In genomic region chr16:24347582-24348411, GRCm38 (mm10) we compare ENCODE assay signal across 8 mouse cellular contexts. TPM values are rescaled to one million over a fixed set of nuclear protein-coding genes. Genes with fewer than 3 reads are reported as not detected.
A peak's percentile ranks its signal among the peaks of the same experiment; 100 is the strongest.
DNase-seq lines count a peak whose midpoint lies in the region; ATAC-seq lines count a peak whose summit lies in the region.

No protein-coding gene starts in this region.

- no peak overlapping the region for H3K9ac ChIP-seq in forebrain, embryonic 14.5 days (ENCODE audit: low read length)
- H3K9ac ChIP-seq in forebrain, embryonic 11.5 days (ENCODE audit: low read length): no peak overlapping the region
- no peak overlapping the region for H3K9ac ChIP-seq in kidney, embryonic 15.5 days

- 0 out of 2 replicates have a peak overlapping the region, but pooled peaks have one; percentile 8 for H3K4me2 ChIP-seq in forebrain, embryonic 14.5 days (ENCODE audit: low read length)
- H3K4me2 ChIP-seq in forebrain, embryonic 11.5 days (ENCODE audit: low read depth, low read length, severe bottlenecking): no peak overlapping the region
- peak overlapping the region; percentile 48 for H3K4me2 ChIP-seq in kidney, embryonic 15.5 days

- H3K27me3 ChIP-seq in forebrain, embryonic 14.5 days (replicated peaks; ENCODE audit: control insufficient read depth, insufficient read depth, low read length): no peaks in the 10 kb centered on the region
- no peaks in the 10 kb centered on the region for H3K27me3 ChIP-seq in forebrain, embryonic 11.5 days (ENCODE audit: control insufficient read depth, insufficient read depth, low read length)
- peaks cover 31% of the 10 kb centered on the region; the same call in 1 of the 2 replicates for H3K27me3 ChIP-seq in kidney, embryonic 15.5 days

- no peak overlapping the region for H3K4me3 ChIP-seq in forebrain, embryonic 14.5 days (ENCODE audit: low read depth, low read length)
- no peak overlapping the region for H3K4me3 ChIP-seq in forebrain, embryonic 11.5 days (ENCODE audit: low read depth, low read length)
- H3K4me3 ChIP-seq in kidney, embryonic 15.5 days (replicated peaks): peak overlapping the region; percentile 23; the same call in 1 of the 2 replicates
- peak overlapping the region; percentile 14; the same call in 1 of the 2 replicates for H3K4me3 ChIP-seq in macrophage (ENCODE audit: inconsistent target)

- no peaks in the 10 kb centered on the region for H3K36me3 ChIP-seq in forebrain, embryonic 14.5 days (ENCODE audit: control insufficient read depth, insufficient read depth, low read length)
- no peaks in the 10 kb centered on the region for H3K36me3 ChIP-seq in forebrain, embryonic 11.5 days (ENCODE audit: control insufficient read depth, insufficient read depth, low read length)
- H3K36me3 ChIP-seq in kidney, embryonic 15.5 days: no peaks in the 10 kb centered on the region
- H3K36me3 ChIP-seq in macrophage (ENCODE audit: inconsistent target): no peaks in the 10 kb centered on the region

- H3K4me1 ChIP-seq in forebrain, embryonic 14.5 days (ENCODE audit: control insufficient read depth, insufficient read depth, low read length): no peaks in the 10 kb centered on the region
- no peaks in the 10 kb centered on the region for H3K4me1 ChIP-seq in forebrain, embryonic 11.5 days (replicated peaks; ENCODE audit: control insufficient read depth, insufficient read depth, low read length)
- peaks cover 25% of the 10 kb centered on the region for H3K4me1 ChIP-seq in kidney, embryonic 15.5 days

- no peaks in the 10 kb centered on the region for H3K9me3 ChIP-seq in forebrain, embryonic 14.5 days (replicated peaks; ENCODE audit: control insufficient read depth, low read length)
- no peaks in the 10 kb centered on the region for H3K9me3 ChIP-seq in forebrain, embryonic 11.5 days (ENCODE audit: control insufficient read depth, low read length)
- H3K9me3 ChIP-seq in kidney, embryonic 15.5 days (replicated peaks): no peaks in the 10 kb centered on the region

- no peak for ATAC-seq in forebrain, embryonic 14.5 days
- ATAC-seq in forebrain, embryonic 11.5 days (replicated peaks; ENCODE audit: low FRiP score): no peak
- ATAC-seq in kidney, embryonic 15.5 days (replicated peaks; ENCODE audit: low FRiP score): peak; percentile 71; the same call in 1 of the 2 replicates

- WGBS in forebrain, embryonic 14.5 days: 42% methylated on average over 21 of the region's 21 CpGs
- WGBS in forebrain, embryonic 11.5 days: 66% methylated on average over 21 of the region's 21 CpGs
- WGBS in kidney, embryonic 15.5 days: 25% methylated on average over 21 of the region's 21 CpGs
- WGBS in macrophage (ENCODE audit: missing documents): 19% methylated on average over 21 of the region's 21 CpGs

- H3K79me2 ChIP-seq in macrophage (ENCODE audit: inconsistent target): no peaks in the 10 kb centered on the region

- no peak overlapping the region for H3K27ac ChIP-seq in forebrain, embryonic 14.5 days (ENCODE audit: low read depth, low read length)
- H3K27ac ChIP-seq in forebrain, embryonic 11.5 days (ENCODE audit: low read depth, low read length): no peak overlapping the region
- 0 out of 2 replicates have a peak overlapping the region, but pooled peaks have one; percentile 35 for H3K27ac ChIP-seq in kidney, embryonic 15.5 days
- H3K27ac ChIP-seq in macrophage: peak overlapping the region; percentile 39

- peak; percentile 14 for DNase-seq in forebrain, embryonic 14.5 days (ENCODE audit: low spot score)
- no peak for DNase-seq in forebrain, embryonic 11.5 days (ENCODE audit: low spot score)
- peak; percentile 78 for DNase-seq in A20 (ENCODE audit: low read depth, low spot score)
- DNase-seq in frontal cortex, postnatal 10 days (ENCODE audit: low spot score in 2 of 2): peak; percentile 22 to 31
- DNase-seq in adipocyte (ENCODE audit: low spot score): no peak
- DNase-seq in ovary, postnatal 10 days (ENCODE audit: low spot score): no peak

RNA-seq across cellular contexts. Expression of gene Lpp, which starts 45.5 kb away (rescaled TPM):
- 4.8 and 6.7 TPM in 2 replicates for polyA plus RNA-seq in forebrain, embryonic 14.5 days (2014; fragmentation: Nextera tagmentation; extraction: Ambion mirVana)
- 20.4 and 22.1 TPM in 2 replicates for polyA plus RNA-seq in forebrain, embryonic 11.5 days (2014; fragmentation: Nextera tagmentation; extraction: Ambion mirVana)
- polyA plus RNA-seq in kidney, embryonic 15.5 days (2015; fragmentation: Nextera tagmentation; extraction: Ambion mirVana): 50.8 and 58.6 TPM in 2 replicates
- 100 to 1,000 TPM in 25 of 26 experiments, 10 to 100 TPM in 1; 97.8 to 182 (median 140) TPM for total RNA-seq in macrophage (2018; cell fraction: chromatin; rRNA removed)
- total RNA-seq in macrophage (2018; cell fraction: cytosol; rRNA removed): 10 to 100 TPM; 22.5 to 51.4 (median 33.4) TPM
- 100 to 1,000 TPM in 8 of 26 experiments, 10 to 100 TPM in 18; 56.1 to 158 (median 91.5) TPM for total RNA-seq in macrophage (2018; cell fraction: nucleus; rRNA removed)
- polyA plus RNA-seq in macrophage (2018): 10.4 to 15.7 TPM (median 15.6 TPM) in 3 replicates

Comparison
In these comparisons a context has a peak if more than half of its experiments do, and no peak if none do; other contexts are left out.
1. DNase-seq: peak in forebrain, embryonic 14.5 days (single experiment), A20 (single experiment) and frontal cortex, postnatal 10 days (2 of 2); none in forebrain, embryonic 11.5 days (single experiment), adipocyte (single experiment) and ovary, postnatal 10 days (single experiment).
2. H3K27ac ChIP-seq: peak in kidney, embryonic 15.5 days (single experiment) and macrophage (single experiment); none in forebrain, embryonic 14.5 days (single experiment) and forebrain, embryonic 11.5 days (single experiment).
3. H3K4me3 ChIP-seq: peak in kidney, embryonic 15.5 days (single experiment) and macrophage (single experiment); none in forebrain, embryonic 14.5 days (single experiment) and forebrain, embryonic 11.5 days (single experiment).